In genomic region chr4:124850261-124850913, GRCm38 (mm10) we compare ENCODE assay signal across 8 mouse cellular contexts. TPM values are rescaled to one million over a fixed set of nuclear protein-coding genes. Genes with fewer than 3 reads are reported as not detected.
A peak's percentile ranks its signal among the peaks of the same experiment; 100 is the strongest.
DNase-seq lines count a peak whose midpoint lies in the region; ATAC-seq and TF ChIP-seq lines count a peak whose summit lies in the region.

Yrdc (plus strand) TSS chr4:124850679.

- peak within 1 kb of the TSS; percentile 95 for H3K9ac ChIP-seq in ES-Bruce4 (ENCODE audit: low read depth, poor library complexity, severe bottlenecking)
- H3K9ac ChIP-seq in forebrain, embryonic 14.5 days (ENCODE audit: low read length), result peak within 1 kb of the TSS; percentile 85
- H3K9ac ChIP-seq in neural tube, embryonic 15.5 days (replicated peaks), result peak within 1 kb of the TSS; percentile 77

- peaks cover 21% of the 10 kb centered on the region for H3K36me3 ChIP-seq in ES-Bruce4 (ENCODE audit: control insufficient read depth, insufficient read depth, low read length, poor library complexity, severe bottlenecking)
- peaks cover 25% of the 10 kb centered on the region for H3K36me3 ChIP-seq in forebrain, embryonic 14.5 days (ENCODE audit: control insufficient read depth, insufficient read depth, low read length)
- peaks cover 23% of the 10 kb centered on the region for H3K36me3 ChIP-seq in neural tube, embryonic 15.5 days

- H3K9me3 ChIP-seq in ES-Bruce4 (replicated peaks; ENCODE audit: control insufficient read depth, insufficient read depth, low read length, poor library complexity, severe bottlenecking), result no peaks in the 10 kb centered on the region
- H3K9me3 ChIP-seq in forebrain, embryonic 14.5 days (replicated peaks; ENCODE audit: control insufficient read depth, low read length), result no peaks in the 10 kb centered on the region
- H3K9me3 ChIP-seq in neural tube, embryonic 15.5 days (replicated peaks), result no peaks in the 10 kb centered on the region

- no peaks in the 10 kb centered on the region for H3K27me3 ChIP-seq in ES-Bruce4 (ENCODE audit: control insufficient read depth, insufficient read depth, low read length, poor library complexity, severe bottlenecking)
- no peaks in the 10 kb centered on the region for H3K27me3 ChIP-seq in forebrain, embryonic 14.5 days (replicated peaks; ENCODE audit: control insufficient read depth, insufficient read depth, low read length)
- no peaks in the 10 kb centered on the region for H3K27me3 ChIP-seq in neural tube, embryonic 15.5 days (replicated peaks)

- peak; percentile 85 for ATAC-seq in cerebellum, adult (ENCODE audit: insufficient number of reproducible peaks, low FRiP score, low TSS enrichment)
- ATAC-seq in forebrain, embryonic 14.5 days, result peak; percentile 96
- ATAC-seq in neural tube, embryonic 15.5 days (ENCODE audit: low FRiP score), result peak; percentile 95

- H3K27ac ChIP-seq in ES-Bruce4 (ENCODE audit: insufficient read depth, low read length), result 0 out of 2 replicates have a peak within 1 kb of the TSS, but pooled peaks have one; percentile 12
- peak within 1 kb of the TSS; percentile 93 for H3K27ac ChIP-seq in forebrain, embryonic 14.5 days (ENCODE audit: low read depth, low read length)
- H3K27ac ChIP-seq in neural tube, embryonic 15.5 days (replicated peaks), result peak within 1 kb of the TSS; percentile 98

- no peak for TF ChIP-seq POLR2A in ES-Bruce4 (IDR thresholded peaks at IDR 0.05; ENCODE audit: insufficient read depth, low read length)

- TF ChIP-seq EP300 in ES-Bruce4 (IDR thresholded peaks at IDR 0.05; ENCODE audit: insufficient read depth, low read depth, low read length), result no peak

- peak; percentile 97 for DNase-seq in forebrain, embryonic 14.5 days (ENCODE audit: low spot score)
- DNase-seq in heart, postnatal 14 days, result peak; percentile 96
- peak; percentile 93 for DNase-seq in layer of hippocampus, adult 11-12 months (ENCODE audit: low spot score)
- DNase-seq in lung, adult 18-20 months, result peak; percentile 93 to 95
- peak; percentile 95 for DNase-seq in testis, postnatal 14 days (ENCODE audit: low spot score)

- H3K4me1 ChIP-seq in ES-Bruce4 (ENCODE audit: control insufficient read depth, insufficient read depth, low read length), result peaks cover 2% of the 10 kb centered on the region
- H3K4me1 ChIP-seq in forebrain, embryonic 14.5 days (ENCODE audit: control insufficient read depth, insufficient read depth, low read length), result peaks cover 13% of the 10 kb centered on the region
- peaks cover 43% of the 10 kb centered on the region for H3K4me1 ChIP-seq in neural tube, embryonic 15.5 days

- H3K4me2 ChIP-seq in forebrain, embryonic 14.5 days (ENCODE audit: low read length), result peak within 1 kb of the TSS; percentile 61
- peak within 1 kb of the TSS; percentile 80 for H3K4me2 ChIP-seq in neural tube, embryonic 15.5 days

- TF ChIP-seq CTCF in ES-Bruce4 (IDR thresholded peaks at IDR 0.05; ENCODE audit: low read depth, low read length), result no peak

- intact Hi-C loops in heart, postnatal 14 days (cut with DNase I), result loop anchor here (5.0 to 10.0 kb wide), 2 partner anchors 87 to 214 kb away; partner anchors contain the start of genes 9930104L06Rik, Cdca8, Dnali1 and Snip1

- peak within 1 kb of the TSS; percentile 87 for H3K4me3 ChIP-seq in ES-Bruce4 (ENCODE audit: low read depth, low read length)
- H3K4me3 ChIP-seq in forebrain, embryonic 14.5 days (ENCODE audit: low read depth, low read length), result peak within 1 kb of the TSS; percentile 99
- H3K4me3 ChIP-seq in neural tube, embryonic 15.5 days (replicated peaks), result peak within 1 kb of the TSS; percentile 75

- under 1% methylated on average over 67 of the region's 90 CpGs for WGBS in forebrain, embryonic 14.5 days
- WGBS in neural tube, embryonic 15.5 days, result under 1% methylated on average over 76 of the region's 90 CpGs

RNA-seq across cellular contexts. Expression of gene Yrdc, which starts in this region (rescaled TPM):
- polyA plus RNA-seq in ES-Bruce4 (2011; ENCODE audit: insufficient read depth, insufficient read length, low read depth, missing spikeins), result 41.9 and 48.4 TPM in 2 replicates
- 57.1 and 62.4 TPM in 2 replicates for polyA plus RNA-seq in forebrain, embryonic 14.5 days (2014; fragmentation: Nextera tagmentation; extraction: Ambion mirVana)
- 10 to 100 TPM; 17.5 to 17.9 TPM for total RNA-seq in heart, postnatal 14 days (2021)
- polyA plus RNA-seq in neural tube, embryonic 15.5 days (2015; fragmentation: Nextera tagmentation; extraction: Ambion mirVana), result 43.2 and 44.9 TPM in 2 replicates

Comparison
In these comparisons a context has a peak if more than half of its experiments do, and no peak if none do; other contexts are left out.
1. Peak in every context shown above with its lines: DNase-seq, ATAC-seq, H3K4me3 ChIP-seq and H3K27ac ChIP-seq.
2. H3K27ac ChIP-seq: peak in every context shown above with its lines; median percentile 98 in neural tube, embryonic 15.5 days; 93 in forebrain, embryonic 14.5 days; 12 in ES-Bruce4.